Mouse (Mus musculus): ENCODE data around the gene Accs. TPM values are rescaled to one million over a fixed set of nuclear protein-coding genes. Genes with fewer than 3 reads are reported as not detected.

Accs gene
- polyA plus RNA-seq, 1 experiment from 2014 or later, result 4.5 TPM

Other genes starting within 250 kb of the Accs start
- gene Alx4, start 207.6 kb downstream of the Accs start, polyA plus RNA-seq (2015; fragmentation: Nextera tagmentation; extraction: Ambion mirVana), result 0.53 and 0.62 TPM in 2 replicates
- gene Ext2, start 27.4 kb downstream of the Accs start, polyA plus RNA-seq (2015; fragmentation: Nextera tagmentation; extraction: Ambion mirVana), result 71.3 and 74.9 TPM in 2 replicates
- gene Accsl, start 19.2 kb upstream of the Accs start, polyA plus RNA-seq (2015; fragmentation: Nextera tagmentation; extraction: Ambion mirVana), result 0.21 TPM in 1 of 2 replicates, not detected in the other
- gene Gm13889, start 107.3 kb upstream of the Accs start, polyA plus RNA-seq (2015; fragmentation: Nextera tagmentation; extraction: Ambion mirVana), result 5.3 and 5.8 TPM in 2 replicates
- not detected in 2 replicates for gene Gm27027, start 146.4 kb upstream of the Accs start, polyA plus RNA-seq (2015; fragmentation: Nextera tagmentation; extraction: Ambion mirVana)
- 46.2 and 46.4 TPM in 2 replicates for gene Alkbh3, start 160.9 kb upstream of the Accs start, polyA plus RNA-seq (2015; fragmentation: Nextera tagmentation; extraction: Ambion mirVana)